Mouse (Mus musculus) erythroblast, adult 5-6 weeks (primary cell): ENCODE results near the gene Dync1h1. TPM values are rescaled to one million over a fixed set of nuclear protein-coding genes. Genes with fewer than 3 reads are reported as not detected.
"Not testable (repeated sequence)": the region's sequence is repeated elsewhere in the genome, so short reads cannot be mapped to it uniquely, and the experiment has no call there.

Experiments used
- ATAC-seq: replicated peaks from 2 replicates; pipeline ENCODE4 v1.8.0; 2016; ENCODE audit warnings: moderate number of reproducible peaks, mild to moderate bottlenecking, moderate TSS enrichment, inconsistent platforms; ENCODE audit not compliant: poor library complexity, low FRiP score, severe bottlenecking
- total RNA-seq, 2 experiments: library from RNA; stranded (forward) in 1 of 2; stranded (reverse) in 1 of 2; fragments of 150-400 nt in 1 of 2; fragments of 200-764, 138-1000 nt in 1 of 2; gene quantifications; 2 replicates each; pipeline versions ENCODE4 v1.2.3 to v1.2.4; 2015 to 2017; ENCODE audit warnings: low replicate concordance in 2 of 2

The Dync1h1 gene
- total RNA-seq, 2 experiments from 2014 or later: 31.1 to 59.6 TPM

- ATAC-seq: not testable (repeated sequence)
Measured at GRCm38 (mm10) chr12:110688921-110689320, 87.7 kb downstream of the Dync1h1 start.

- no peak for ATAC-seq
Measured at GRCm38 (mm10) chr12:110689919-110690643, 88.8 kb downstream of the Dync1h1 start.

DNA sequence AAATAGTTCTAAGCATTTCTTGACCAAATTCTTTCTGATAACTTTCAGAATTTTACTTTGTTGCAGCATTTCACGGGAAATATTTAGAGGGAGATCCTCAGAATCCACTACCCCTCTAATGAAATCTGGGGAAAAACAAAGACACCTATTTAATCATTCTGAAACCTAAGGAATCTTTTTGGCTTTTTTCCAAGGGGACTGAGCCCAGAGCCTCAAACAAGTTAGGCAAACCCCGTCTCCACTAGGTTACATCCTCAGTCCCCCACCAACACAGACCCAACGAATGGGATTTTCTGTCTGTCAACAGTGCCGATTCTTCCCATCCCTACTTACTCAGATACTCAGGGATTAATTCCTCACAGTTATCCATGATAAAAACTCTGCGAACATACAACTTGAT lies 92.1 kb downstream of the Dync1h1 start:
- not testable (repeated sequence) for ATAC-seq

DNA sequence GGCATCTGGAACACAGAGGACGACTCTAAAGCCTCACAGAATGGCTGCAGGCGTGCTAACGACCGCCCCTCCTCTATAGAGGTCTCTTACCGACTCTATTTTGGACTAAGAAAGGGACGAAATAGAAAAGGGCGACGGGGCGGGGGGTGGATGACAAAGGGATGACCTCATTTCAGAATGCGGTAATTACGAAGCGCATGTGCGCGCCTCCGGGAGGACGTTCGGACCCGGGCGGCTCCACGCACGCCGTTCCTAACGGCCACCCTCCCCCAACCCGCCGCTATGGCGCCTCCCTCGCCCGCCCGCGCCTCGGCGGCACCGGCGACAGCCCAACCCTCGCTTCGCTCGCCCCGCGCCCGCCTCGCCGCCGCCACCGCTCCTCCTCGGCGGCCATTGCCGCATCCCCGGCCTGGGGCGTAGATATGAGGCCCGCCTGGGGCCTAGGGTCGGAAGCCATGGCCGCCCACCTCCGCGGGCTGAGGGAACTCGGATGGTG lies 94.5 kb downstream of the Dync1h1 start:
- ATAC-seq: 0 out of 2 replicates have a peak, but pooled peaks have one; percentile 22

GRCm38 (mm10) chr12:110696173-110696974 lies 95.1 kb downstream of the Dync1h1 start:
- peak; percentile 80 for ATAC-seq

DNA sequence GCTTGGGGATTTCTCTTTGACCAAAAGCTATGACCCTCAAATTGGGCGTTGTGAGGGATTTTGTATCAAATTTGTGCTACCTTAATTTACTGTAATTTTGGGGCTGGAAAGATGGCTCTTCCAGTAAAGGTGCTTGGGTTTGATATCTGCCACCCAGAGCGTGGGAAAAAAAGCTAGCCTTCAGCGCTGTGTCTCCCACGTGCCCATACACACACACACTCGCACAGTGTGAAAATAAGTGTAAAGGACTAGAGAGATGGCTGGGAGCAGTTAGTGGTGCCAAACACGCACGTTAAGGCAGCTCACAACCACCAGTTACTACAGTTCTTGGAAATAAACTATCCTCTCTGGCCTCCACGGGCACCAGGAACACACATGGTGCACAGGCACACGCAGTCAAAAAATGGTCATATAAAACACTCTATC lies 95.7 kb downstream of the Dync1h1 start:
- ATAC-seq: no peak

DNA sequence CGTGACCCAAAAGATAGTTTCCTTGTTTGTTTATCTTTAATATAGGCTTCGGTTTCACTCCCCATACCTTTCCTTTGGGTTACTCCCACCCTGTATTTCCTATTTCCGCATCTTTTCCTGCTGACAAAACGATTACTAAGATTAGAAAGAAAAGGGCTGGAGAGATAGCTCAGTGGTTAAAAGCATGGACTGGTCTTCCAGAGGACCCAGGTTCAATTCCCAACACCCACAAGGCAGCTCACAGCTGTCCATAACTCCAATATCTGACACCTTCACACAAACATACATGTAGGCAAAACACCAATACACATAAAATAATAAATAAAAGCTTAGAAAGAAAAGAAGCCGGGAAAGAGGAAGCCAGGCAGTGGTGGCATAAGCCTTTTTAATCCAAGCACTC lies 96.2 kb downstream of the Dync1h1 start:
- no peak for ATAC-seq

DNA sequence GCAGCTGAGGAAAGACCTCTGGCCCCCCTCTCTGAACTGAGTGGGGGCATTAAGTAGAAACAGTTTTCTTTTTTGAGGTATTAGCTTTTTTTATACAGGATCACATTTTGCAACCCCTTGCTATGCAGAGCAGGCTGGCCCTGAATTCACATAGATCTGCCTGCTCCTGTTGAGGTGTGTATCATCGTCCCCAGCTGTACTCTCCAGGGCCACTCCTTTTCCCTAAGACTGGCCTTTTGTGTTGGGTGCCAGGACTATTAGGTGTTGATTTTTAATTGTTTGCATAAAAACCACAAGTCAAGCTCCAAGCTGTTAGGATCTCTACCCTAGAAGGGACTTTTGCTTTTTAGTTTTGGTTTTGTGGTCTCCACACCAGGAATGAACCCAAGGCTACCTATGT lies 96.8 kb downstream of the Dync1h1 start:
- ATAC-seq: no peak

- ATAC-seq: no peak
Measured at GRCm38 (mm10) chr12:110698523-110699170, 97.4 kb downstream of the Dync1h1 start.

GRCm38 (mm10) chr12:110699171-110699547 lies 97.9 kb downstream of the Dync1h1 start:
- no peak for ATAC-seq

GRCm38 (mm10) chr12:110700730-110701129 lies 99.5 kb downstream of the Dync1h1 start:
- ATAC-seq: no peak

- not testable (repeated sequence) for ATAC-seq
Measured at GRCm38 (mm10) chr12:110701363-110701762, 100.1 kb downstream of the Dync1h1 start.

DNA sequence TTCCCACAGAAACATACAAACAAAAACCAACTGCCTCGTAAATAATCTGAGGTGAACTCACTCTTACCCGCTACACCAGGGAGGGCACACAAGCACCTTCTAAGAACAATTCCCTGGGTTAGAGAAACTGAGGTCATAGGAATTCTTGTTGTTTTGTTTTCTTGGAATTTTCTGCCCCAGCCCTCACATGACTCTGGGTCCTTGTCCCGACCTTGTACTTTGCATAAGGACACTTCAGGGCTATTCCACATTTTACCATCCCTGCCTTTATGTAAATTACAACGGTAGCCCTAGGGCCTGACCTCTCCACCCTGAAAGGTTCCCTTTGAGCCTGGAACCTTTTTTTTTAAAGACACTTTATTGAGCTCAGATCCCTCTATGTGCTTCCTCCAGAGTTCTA lies 101.3 kb downstream of the Dync1h1 start, which contains the start of gene Hsp90aa1:
TSS of gene Hsp90aa1 (minus strand) at position 173 of the 400 bp plus-strand sequence.
- no peak for ATAC-seq

DNA sequence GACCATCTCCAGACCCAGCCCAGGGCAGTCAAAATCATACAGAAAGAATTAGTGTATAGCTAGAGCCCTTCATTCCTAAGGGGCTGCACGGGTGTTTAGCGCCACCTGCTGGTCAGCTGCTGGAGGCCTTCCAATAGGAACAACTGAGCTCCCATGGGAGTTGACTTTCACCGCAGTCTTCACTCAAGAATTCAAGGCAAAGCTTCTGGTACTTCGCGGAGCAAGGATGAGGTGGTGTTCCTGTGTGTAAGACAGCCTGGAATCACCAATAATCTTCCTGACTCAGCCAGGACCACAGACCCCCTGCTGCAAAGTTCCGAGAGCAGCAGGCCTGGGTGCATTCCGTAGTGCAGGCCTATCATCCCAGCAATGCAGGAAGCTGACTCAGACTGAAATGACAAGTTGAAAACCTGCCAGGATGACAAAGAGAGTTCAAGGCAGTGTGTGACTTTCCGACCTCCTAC lies 101.8 kb downstream of the Dync1h1 start:
- ATAC-seq: peak; percentile 57

- no peak for ATAC-seq
Measured at GRCm38 (mm10) chr12:110703682-110704081, 102.4 kb downstream of the Dync1h1 start.

GRCm38 (mm10) chr12:110705419-110705818 lies 104.2 kb downstream of the Dync1h1 start:
- not testable (repeated sequence) for ATAC-seq

GRCm38 (mm10) chr12:110706337-110707231 lies 105.3 kb downstream of the Dync1h1 start:
- peak; percentile 70 for ATAC-seq

DNA sequence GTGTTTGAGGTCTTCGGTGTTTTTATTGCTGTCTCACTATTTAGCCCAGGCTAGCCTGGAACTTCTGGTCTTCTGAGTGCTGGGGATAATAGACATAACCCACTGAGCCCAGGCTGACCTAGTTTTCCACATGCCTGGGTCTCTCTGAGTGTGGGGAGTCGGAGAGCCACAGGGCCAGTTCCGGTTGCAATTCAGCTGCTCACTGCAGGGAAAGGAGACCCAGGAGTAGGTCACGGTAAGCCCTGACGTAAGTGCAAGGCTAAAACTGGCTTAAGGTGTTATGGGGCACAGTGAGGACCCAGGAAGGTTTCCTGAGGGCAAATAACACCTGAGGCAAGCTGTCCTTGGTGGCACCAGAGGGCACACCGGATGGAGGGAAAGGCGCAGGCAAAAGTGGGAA lies 106.2 kb downstream of the Dync1h1 start:
- no peak for ATAC-seq

- ATAC-seq: no peak
Measured at GRCm38 (mm10) chr12:110711270-110711669, 110.0 kb downstream of the Dync1h1 start.
